Mouse (Mus musculus): Measurements from ENCODE around the gene Cd164l2. TPM values are rescaled to one million over a fixed set of nuclear protein-coding genes. Genes with fewer than 3 reads are reported as not detected.

Gene Cd164l2
- total and polyA plus RNA-seq, 2 experiments from 2014 or later: 3.9 to 10.6 TPM

- 88% methylated on average over 1 of the region's 1 CpGs for WGBS
- H3K27me3 ChIP-seq (ENCODE audit: insufficient read depth, low read length): peaks cover 53% of the 10 kb centered on the region
- no peaks in the 10 kb centered on the region for H3K9me3 ChIP-seq (ENCODE audit: low read length)
- H3K4me3 ChIP-seq (ENCODE audit: low read depth, low read length): no peak overlapping the region
- no peaks in the 10 kb centered on the region for H3K36me3 ChIP-seq (ENCODE audit: insufficient read depth, low read length)
- no peak for DNase-seq (ENCODE audit: low spot score)
- no peak overlapping the region for H3K4me2 ChIP-seq (ENCODE audit: low read depth, low read length, poor library complexity, severe bottlenecking)
- ATAC-seq (ENCODE audit: low FRiP score): no peak
- no peak overlapping the region for H3K9ac ChIP-seq (replicated peaks; ENCODE audit: low read length, poor library complexity, severe bottlenecking)
- TF ChIP-seq CTCF (IDR thresholded peaks at IDR 0.05): no peak
- H3K4me1 ChIP-seq (ENCODE audit: insufficient read depth, low read length): 0 out of 2 replicates have a peak, but pooled peaks cover 4% of the 10 kb centered on the region
- H3K27ac ChIP-seq (ENCODE audit: low read depth, low read length): no peak overlapping the region
These were observed 32.4 kb downstream of the Cd164l2 start for GRCm38 (mm10) chr4:133244289-133244688.

- DNase-seq (ENCODE audit: low spot score) (no peak), ATAC-seq (ENCODE audit: low FRiP score) (no peak)
- H3K27me3 ChIP-seq (ENCODE audit: insufficient read depth, low read length): peaks cover 63% of the 10 kb centered on the region
- 27% methylated on average over 15 of the region's 15 CpGs for WGBS
- no peak for TF ChIP-seq CTCF (IDR thresholded peaks at IDR 0.05)
- H3K4me2 ChIP-seq (ENCODE audit: low read depth, low read length, poor library complexity, severe bottlenecking): no peak overlapping the region
- H3K4me3 ChIP-seq (ENCODE audit: low read depth, low read length): no peak overlapping the region
- H3K4me1 ChIP-seq (ENCODE audit: insufficient read depth, low read length): no peaks in the 10 kb centered on the region; the same call in 1 of the 2 replicates
- no peaks in the 10 kb centered on the region for H3K9me3 ChIP-seq (ENCODE audit: low read length)
- no peak overlapping the region for H3K9ac ChIP-seq (replicated peaks; ENCODE audit: low read length, poor library complexity, severe bottlenecking)
- H3K36me3 ChIP-seq (ENCODE audit: insufficient read depth, low read length): no peaks in the 10 kb centered on the region
- no peak overlapping the region for H3K27ac ChIP-seq (ENCODE audit: low read depth, low read length)
These were observed 35.1 kb downstream of the Cd164l2 start for GRCm38 (mm10) chr4:133247072-133247471.

GRCm38 (mm10) chr4:133247806-133248449 is 36.0 kb downstream of the Cd164l2 start:
- no peak for TF ChIP-seq CTCF (IDR thresholded peaks at IDR 0.05)
- WGBS: 78% methylated on average over 13 of the region's 13 CpGs
- H3K9me3 ChIP-seq (ENCODE audit: low read length): no peaks in the 10 kb centered on the region
- no peaks in the 10 kb centered on the region for H3K36me3 ChIP-seq (ENCODE audit: insufficient read depth, low read length)
- no peaks in the 10 kb centered on the region; the same call in 1 of the 2 replicates for H3K4me1 ChIP-seq (ENCODE audit: insufficient read depth, low read length)
- DNase-seq (ENCODE audit: low spot score) (no peak), ATAC-seq (ENCODE audit: low FRiP score) (no peak)
- H3K4me2 ChIP-seq (ENCODE audit: low read depth, low read length, poor library complexity, severe bottlenecking): no peak overlapping the region
- no peak overlapping the region for H3K27ac ChIP-seq (ENCODE audit: low read depth, low read length)
- H3K27me3 ChIP-seq (ENCODE audit: insufficient read depth, low read length): peaks cover 61% of the 10 kb centered on the region
- no peak overlapping the region for H3K9ac ChIP-seq (replicated peaks; ENCODE audit: low read length, poor library complexity, severe bottlenecking)
- H3K4me3 ChIP-seq (ENCODE audit: low read depth, low read length): no peak overlapping the region

GRCm38 (mm10) chr4:133250609-133251008 is 38.7 kb downstream of the Cd164l2 start:
- DNase-seq (ENCODE audit: low spot score) (peak; percentile 58), ATAC-seq (ENCODE audit: low FRiP score) (no peak)
- Histone ChIP-seq H3K27me3 (ENCODE audit: insufficient read depth, low read length) (peaks cover 51% of the 10 kb centered on the region), H3K9ac (replicated peaks; ENCODE audit: low read length, poor library complexity, severe bottlenecking) (0 out of 2 replicates have a peak overlapping the region, but pooled peaks have one; percentile 29), H3K4me1 (ENCODE audit: insufficient read depth, low read length) (no peaks in the 10 kb centered on the region; the same call in 1 of the 2 replicates), H3K27ac (ENCODE audit: low read depth, low read length) (no peak overlapping the region), H3K4me3 (ENCODE audit: low read depth, low read length) (peak overlapping the region; percentile 26; the same call in 1 of the 2 replicates), H3K36me3 (ENCODE audit: insufficient read depth, low read length) (no peaks in the 10 kb centered on the region), H3K4me2 (ENCODE audit: low read depth, low read length, poor library complexity, severe bottlenecking) (peak overlapping the region; percentile 48), H3K9me3 (ENCODE audit: low read length) (no peaks in the 10 kb centered on the region)
- TF ChIP-seq CTCF (IDR thresholded peaks at IDR 0.05): peak; percentile 81
- WGBS: 4% methylated on average over 22 of the region's 22 CpGs

GRCm38 (mm10) chr4:133251214-133251613 is 39.3 kb downstream of the Cd164l2 start:
- no peaks in the 10 kb centered on the region; the same call in 1 of the 2 replicates for H3K4me1 ChIP-seq (ENCODE audit: insufficient read depth, low read length)
- no peaks in the 10 kb centered on the region for H3K36me3 ChIP-seq (ENCODE audit: insufficient read depth, low read length)
- TF ChIP-seq CTCF (IDR thresholded peaks at IDR 0.05): no peak
- H3K27ac ChIP-seq (ENCODE audit: low read depth, low read length): no peak overlapping the region
- H3K9me3 ChIP-seq (ENCODE audit: low read length): no peaks in the 10 kb centered on the region
- peak overlapping the region; percentile 48 for H3K4me2 ChIP-seq (ENCODE audit: low read depth, low read length, poor library complexity, severe bottlenecking)
- 5% methylated on average over 31 of the region's 31 CpGs for WGBS
- DNase-seq (ENCODE audit: low spot score) (no peak), ATAC-seq (ENCODE audit: low FRiP score) (no peak)
- peak overlapping the region; percentile 29; the same call in 1 of the 2 replicates for H3K9ac ChIP-seq (replicated peaks; ENCODE audit: low read length, poor library complexity, severe bottlenecking)
- peaks cover 53% of the 10 kb centered on the region for H3K27me3 ChIP-seq (ENCODE audit: insufficient read depth, low read length)
- peak overlapping the region; percentile 26 for H3K4me3 ChIP-seq (ENCODE audit: low read depth, low read length)

GRCm38 (mm10) chr4:133252089-133252488 is 40.2 kb downstream of the Cd164l2 start:
- H3K27ac ChIP-seq (ENCODE audit: low read depth, low read length): no peak overlapping the region
- peak; percentile 51 for TF ChIP-seq CTCF (IDR thresholded peaks at IDR 0.05)
- H3K36me3 ChIP-seq (ENCODE audit: insufficient read depth, low read length): no peaks in the 10 kb centered on the region
- H3K4me1 ChIP-seq (ENCODE audit: insufficient read depth, low read length): no peaks in the 10 kb centered on the region; the same call in 1 of the 2 replicates
- no peak for DNase-seq (ENCODE audit: low spot score)
- no peaks in the 10 kb centered on the region for H3K9me3 ChIP-seq (ENCODE audit: low read length)
- peaks cover 55% of the 10 kb centered on the region for H3K27me3 ChIP-seq (ENCODE audit: insufficient read depth, low read length)
- no peak overlapping the region for H3K4me2 ChIP-seq (ENCODE audit: low read depth, low read length, poor library complexity, severe bottlenecking)
- no peak overlapping the region for H3K4me3 ChIP-seq (ENCODE audit: low read depth, low read length)
- WGBS: 36% methylated on average over 4 of the region's 4 CpGs
- no peak overlapping the region for H3K9ac ChIP-seq (replicated peaks; ENCODE audit: low read length, poor library complexity, severe bottlenecking)
- ATAC-seq (ENCODE audit: low FRiP score): no peak
